Mouse (Mus musculus) retina, adult 2 months (tissue): ENCODE measurements at regions not wholly inside any gene's neighbourhood (a gene's known extent, or its start where the extent isn't known, plus 50 kb on each side); places are given as distances from the start of the nearest gene placed in this dataset.

Experiments
- DNase-seq: peaks from one replicate; pipeline ENCODE4 v3.0.0-alpha.2; 2012; ENCODE audit warnings: low read depth, low spot score

DNA sequence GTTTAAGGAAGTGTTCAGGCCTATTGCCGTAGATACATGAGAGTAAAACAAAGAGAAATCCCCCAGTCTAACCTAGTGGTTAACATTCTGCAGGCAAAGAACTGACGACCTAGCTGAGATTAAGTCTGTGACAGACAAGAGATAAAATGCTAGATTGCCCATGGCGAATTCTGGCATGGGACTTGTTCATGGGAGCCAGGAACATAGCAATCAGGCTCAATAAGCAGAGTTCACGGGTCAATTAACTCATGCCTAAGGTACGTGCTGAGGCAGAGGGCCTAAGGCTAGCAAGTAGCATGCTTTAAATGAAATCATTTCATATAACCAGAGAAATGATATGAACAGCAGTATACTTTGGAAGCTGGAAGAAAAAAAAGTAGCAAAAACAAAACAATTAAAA lies 1119.2 kb upstream of the Adgrl2 start:
- no peak for DNase-seq

DNA sequence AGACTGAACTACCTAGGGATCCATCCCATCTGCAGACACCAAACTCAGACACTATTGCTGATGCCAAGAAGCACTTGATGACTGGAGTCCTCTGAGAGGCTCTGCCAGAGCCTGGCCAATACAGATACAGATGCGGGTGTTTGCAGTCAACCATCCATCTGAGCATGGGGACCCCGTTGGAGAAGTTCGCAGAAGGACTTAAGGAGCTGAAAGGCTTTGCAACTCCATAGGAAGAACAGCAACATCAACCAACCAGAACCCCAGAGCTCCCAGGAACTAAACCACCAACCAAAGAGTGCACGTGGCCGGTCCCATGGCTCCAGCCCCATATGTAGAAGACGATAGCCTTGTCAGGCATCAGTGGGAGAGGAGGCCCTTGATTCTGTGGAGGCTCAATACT lies 1121.9 kb upstream of the Adgrl2 start:
- no peak for DNase-seq

DNA sequence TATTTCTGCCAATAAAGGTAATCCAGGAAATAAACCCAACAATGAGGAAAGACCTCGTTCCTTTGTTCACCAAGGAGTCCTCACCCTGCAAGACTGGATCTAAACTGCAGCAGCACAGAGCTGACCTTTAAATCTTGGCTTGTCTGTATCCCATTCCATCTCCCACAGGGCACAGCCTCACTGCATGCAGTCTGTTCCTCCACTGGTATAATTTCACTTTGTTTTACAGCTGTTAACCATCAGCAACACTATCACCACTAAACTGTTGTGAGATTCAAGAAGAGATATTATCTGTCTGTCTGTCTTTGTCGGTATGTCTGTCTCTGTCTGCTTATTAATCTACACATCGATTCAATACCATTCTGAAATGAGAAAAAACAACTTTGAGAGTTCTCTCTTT lies 1129.5 kb upstream of the Adgrl2 start:
- DNase-seq, result no peak

DNA sequence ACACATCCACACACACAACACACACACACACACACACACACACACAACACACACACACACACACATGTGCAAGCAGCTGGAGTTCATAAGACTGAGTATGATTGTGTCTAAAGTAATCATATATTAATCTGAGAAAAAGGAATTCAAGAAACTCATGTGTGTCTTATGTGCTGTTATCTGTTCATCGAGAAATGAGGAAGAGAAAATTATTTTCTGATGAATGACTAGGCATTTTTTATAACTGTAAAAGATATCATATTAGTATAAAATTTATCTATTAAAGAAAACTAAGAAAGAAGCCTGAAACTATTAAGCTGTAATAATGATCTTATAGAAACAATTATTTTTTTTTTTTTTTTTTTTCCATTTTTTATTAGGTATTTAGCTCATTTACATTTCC lies 1156.3 kb upstream of the Adgrl2 start:
- DNase-seq, result no peak

DNA sequence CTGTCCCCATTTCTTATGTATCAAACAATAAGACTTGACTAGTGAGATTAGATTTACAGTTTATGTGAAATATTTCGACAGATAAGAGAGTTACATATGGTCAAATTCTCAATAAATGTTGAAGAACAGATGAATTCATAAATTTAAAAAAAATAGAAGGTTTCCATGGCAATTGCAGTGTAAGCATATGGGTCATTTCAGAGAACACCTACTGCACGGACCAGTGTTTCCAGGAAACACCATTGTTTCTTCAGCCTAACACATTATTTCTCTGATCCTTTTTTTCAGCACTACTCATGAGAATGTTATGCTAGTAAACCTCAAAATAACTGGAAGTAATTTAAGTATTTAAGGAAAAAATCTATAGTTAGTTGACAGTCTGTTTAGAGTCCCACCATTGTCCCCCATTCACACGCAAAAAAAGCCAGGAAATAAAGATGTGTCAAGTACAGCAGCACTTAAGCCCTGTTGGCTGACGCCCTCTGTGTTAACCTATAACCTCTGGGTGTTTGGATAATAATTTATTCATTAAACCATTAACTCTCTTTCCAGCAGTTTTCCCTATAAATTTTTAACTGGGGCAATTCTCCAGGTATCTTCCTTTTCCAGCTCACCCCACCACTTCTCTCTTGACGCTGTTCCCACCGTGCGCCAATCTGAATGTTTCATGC lies 1160.9 kb upstream of the Adgrl2 start:
- DNase-seq, result no peak

DNA sequence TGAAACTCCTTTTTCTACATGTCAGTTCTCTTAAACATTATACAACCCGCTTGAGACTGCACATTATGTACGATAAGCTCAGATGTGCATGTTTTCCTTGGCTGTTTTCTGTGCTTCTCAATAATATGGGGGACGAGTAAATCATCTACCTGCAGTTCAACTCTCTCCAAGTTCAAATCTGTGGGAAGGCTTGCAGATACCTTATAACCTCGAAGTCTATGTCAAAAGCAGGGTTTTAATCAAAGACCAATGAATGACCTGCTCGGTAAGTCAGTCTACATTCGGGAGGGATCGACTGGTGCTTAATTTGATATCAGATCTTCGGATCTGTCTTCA lies 1161.4 kb upstream of the Adgrl2 start:
- no peak for DNase-seq

DNA sequence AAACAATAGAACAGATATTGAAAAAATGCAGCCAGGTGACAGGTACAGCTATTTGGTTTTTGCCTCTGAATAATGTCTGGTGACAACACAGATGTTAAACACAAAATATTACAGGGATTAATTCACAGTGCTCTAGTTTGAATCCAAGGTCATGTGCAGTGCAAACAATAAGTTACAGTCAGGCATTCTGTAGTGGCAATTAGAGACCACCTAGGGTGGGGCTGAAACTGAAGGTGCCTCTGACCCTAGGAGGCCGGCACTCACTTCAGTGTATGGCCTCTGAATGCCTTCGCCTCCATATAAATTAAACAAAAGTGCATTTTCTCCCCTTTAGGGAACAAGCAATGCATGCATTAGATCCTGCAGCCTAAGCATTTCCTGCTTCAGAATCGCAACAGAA lies 1162.5 kb upstream of the Adgrl2 start:
- DNase-seq, result no peak

DNA sequence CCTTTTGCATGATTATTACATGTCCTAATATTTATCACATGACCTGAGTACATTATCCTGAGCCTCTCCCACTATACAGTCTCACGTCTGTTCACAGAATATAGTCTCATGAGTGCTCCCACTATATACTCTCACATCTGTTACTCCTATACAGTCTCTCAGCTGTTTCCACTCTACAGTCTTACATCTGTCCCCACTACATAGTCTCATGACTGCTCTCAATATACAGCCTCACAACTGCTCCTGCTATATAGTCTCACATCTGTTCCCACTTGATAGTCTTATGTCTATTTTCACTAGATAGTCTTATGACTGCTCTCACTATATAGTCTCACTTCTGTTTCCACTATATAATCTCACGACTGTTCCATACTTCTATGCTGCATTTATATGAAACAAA lies 1195.5 kb upstream of the Adgrl2 start:
- no peak for DNase-seq

DNA sequence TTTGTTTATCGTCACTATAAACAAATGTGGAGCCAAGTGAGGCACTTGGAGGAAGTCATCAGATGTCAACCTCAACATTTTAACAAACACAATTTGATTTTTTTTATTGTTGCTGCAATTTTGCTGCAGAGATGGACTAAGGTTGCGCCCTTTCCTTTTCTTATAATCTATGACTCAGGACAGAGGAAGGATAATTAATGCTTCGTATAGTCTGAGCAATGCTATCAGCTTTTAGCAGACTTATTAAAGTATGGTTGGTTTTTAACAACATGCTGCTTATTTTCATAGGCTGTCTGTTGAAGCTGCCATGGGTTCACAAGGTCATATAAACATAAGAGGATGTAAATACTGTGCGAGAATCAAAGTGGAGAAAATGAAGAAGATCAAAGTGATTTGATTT lies 1202.8 kb upstream of the Adgrl2 start:
- no peak for DNase-seq

DNA sequence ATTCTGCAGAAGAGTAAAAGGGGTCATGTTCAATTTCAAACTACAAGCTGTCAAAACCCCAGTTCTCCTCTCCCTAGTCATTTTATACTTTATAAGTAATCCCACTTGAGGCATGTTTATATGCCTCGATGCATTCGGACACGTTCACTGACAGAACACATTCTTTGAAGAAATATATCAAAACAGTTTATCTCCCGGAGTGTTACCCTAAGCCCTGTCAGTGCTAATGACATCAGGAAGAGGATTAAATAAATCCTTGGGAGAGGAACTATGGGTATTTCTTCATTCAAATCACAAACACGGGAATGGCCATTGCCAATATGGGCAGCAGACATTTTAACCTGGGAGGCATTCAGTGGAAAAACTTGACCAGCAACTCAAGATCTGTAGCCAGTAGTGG lies 1208.1 kb upstream of the Adgrl2 start:
- DNase-seq, result no peak

DNA sequence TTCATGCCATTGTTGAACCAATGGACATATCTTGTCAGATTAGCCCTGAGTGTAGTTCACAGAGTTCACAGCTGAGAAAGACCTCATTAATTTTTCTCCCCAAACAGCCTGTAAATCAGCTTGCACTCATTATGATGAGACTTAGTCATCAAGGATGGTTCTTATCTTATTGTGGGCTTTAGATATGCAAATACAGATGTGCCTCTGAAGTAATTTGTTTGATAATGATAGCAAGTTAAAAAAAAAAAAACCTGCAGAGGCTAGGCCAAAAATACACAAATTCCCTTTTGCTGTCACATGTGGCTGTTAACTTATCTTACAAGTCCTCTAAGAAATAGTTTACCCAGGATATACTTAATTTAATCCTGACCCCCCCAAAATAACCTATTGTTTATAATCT lies 1215.5 kb upstream of the Adgrl2 start:
- no peak for DNase-seq

DNA sequence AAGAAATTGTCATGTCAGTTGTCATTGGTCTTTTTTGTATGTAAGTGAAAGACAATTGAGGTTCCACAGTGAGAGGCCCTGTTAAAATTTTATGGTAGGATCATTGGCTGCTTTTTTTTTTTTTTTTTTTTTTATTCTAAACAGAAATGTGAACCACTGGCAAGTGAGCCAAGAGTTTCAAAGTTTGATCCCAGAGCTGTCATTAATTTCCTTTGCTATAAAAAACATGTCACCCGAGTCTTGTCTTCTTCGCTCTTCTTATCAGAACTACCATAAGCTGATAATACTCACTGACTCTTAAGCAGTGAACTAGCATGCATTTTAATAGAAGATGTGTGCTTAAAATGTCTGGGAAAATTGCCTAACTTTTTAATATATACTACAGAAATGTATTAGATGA lies 1204.4 kb upstream of the Adgrl4 start:
- DNase-seq, result no peak

DNA sequence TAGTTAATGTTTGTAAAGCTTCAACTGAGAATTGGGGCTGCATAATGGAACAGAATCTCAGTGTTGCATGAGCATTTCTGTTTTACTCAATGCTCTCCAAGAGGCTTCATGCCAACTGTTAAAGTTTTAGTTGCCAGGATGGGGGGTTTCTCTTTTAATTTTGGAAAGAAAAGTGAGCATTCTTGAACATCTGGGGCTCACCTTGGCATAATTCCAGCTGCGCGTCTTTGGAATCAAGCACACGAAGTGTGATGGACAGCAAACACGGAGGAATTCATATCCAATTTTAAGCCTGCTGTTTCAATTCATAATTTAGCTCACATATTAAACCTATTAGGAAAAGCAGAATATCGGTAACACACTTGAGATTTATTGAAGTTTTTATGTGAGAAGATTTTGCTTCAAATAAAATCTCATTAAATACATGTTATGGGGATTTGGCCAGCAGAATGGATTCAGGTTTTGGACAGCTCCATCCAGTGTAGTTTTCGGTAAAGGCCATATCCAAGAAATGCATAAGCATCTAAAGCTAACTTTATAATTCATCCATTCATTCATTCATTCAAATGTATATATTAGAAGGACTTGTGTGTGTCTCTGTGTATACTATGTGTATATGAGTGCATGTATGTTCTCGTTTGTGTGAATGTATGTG lies 1200.6 kb upstream of the Adgrl4 start:
- DNase-seq, result no peak

DNA sequence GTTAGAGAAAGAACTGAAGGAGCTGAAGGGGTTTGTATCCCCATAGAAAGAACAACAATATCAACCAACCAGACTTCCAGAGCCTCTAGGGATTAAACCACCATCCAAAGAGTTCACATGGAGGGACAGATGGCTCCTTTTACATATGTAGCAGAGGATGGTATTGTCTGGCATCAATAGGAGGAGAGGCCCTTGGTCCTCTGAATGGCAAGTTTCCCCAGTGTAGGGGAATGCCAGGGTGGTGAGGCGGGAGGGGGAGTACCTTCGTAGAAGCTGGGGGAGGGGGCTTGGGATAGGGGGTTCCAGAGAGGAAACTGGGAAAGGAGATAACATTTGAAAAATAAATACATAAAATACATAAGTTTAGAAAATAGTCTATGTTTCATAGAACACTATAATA lies 1162.6 kb upstream of the Adgrl4 start:
- DNase-seq, result no peak

DNA sequence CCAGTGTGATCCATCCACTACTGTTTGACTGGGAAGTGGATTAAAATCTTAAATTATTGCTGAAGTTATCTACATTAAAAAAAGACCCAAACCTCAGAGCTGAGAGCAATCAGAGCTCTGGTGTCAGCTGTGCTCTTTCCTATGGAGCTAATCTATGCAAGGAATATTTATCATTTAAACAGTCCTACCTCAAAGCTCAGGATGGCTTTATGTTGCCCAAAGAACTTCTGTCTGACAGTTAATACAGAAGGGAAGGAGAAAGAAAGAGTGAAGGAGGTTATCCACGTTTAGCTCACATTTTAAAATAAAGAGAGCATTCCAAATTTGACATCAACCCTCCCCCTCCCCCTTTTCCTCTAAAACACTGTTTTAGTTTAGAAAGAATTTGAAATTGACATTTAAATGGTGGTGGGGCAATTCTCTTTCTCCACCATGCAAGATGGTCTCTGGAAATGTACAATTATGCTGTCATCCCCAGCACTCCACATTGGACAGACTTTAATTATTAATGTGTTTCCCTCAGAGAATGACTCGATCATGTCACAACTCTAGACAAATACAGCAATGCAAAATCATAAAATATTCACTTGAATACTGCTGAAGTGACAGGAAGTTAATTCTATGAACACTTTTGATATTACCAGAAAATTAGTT lies 1141.5 kb upstream of the Adgrl4 start:
- no peak for DNase-seq

DNA sequence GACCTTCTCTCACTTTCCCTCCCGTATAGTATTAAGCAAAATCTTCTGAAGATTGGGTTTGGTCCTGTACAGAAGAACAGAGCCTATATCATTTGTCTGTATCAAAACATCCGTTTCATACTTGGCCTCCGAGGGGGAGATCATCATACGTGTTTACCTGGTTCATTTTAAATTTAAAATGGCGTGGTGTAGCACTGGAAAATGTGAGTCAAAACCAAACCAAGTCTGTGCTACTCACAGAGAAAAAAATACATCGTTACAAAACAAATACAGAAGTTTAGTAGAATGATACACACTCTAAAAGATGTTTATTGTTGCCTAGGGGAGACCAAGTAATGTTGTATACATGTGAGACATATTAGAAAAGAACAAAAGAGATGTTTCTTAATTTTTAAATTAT lies 1108.9 kb upstream of the Adgrl4 start:
- DNase-seq, result no peak

DNA sequence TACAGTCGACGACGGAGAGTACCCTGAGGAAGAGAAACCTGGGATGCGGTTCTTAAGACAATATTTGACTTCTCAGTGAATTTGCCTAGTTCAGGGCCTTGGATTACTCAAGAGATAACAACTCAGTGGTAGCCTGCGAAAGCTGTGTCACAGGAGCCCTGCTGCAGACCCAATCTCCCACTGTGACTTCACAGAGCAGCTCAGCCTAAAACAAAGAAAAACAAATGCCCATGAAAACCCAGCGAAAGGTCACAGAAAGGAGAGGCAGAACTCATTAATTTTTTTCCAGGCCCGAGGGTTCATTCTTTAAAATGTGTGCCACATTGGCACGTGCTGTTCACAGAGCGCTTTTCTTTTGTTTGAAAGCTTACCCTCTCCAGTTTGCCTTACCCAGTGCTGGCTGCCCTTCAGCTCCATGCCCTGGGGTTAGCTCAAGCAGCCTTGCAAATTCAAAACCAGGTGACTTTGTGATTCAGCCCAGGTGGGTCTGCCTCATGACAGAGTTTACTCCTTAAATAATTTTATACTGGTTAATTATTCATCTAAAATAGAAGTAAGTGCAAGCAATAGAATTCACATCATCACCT lies 1085.5 kb upstream of the Adgrl4 start:
- no peak for DNase-seq

DNA sequence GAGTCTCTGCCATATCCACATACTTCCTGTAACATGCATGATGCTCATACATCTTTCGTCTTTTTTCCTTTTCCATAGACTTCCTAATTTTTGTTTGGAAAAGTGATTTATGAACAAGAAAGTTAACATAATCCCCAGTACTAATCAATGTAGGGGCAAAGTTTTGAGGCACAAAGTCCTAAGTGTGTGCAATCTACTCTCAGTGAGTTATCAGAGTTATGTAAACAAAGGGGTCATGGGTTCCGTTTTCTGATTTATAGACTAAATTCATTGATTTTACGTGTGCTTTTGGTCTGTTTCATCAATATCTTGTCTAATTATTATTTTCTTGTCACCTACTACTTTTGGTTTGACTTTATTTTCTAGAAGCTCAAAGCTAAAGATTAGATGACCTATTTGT lies 1071.9 kb upstream of the Adgrl4 start:
- DNase-seq, result no peak

DNA sequence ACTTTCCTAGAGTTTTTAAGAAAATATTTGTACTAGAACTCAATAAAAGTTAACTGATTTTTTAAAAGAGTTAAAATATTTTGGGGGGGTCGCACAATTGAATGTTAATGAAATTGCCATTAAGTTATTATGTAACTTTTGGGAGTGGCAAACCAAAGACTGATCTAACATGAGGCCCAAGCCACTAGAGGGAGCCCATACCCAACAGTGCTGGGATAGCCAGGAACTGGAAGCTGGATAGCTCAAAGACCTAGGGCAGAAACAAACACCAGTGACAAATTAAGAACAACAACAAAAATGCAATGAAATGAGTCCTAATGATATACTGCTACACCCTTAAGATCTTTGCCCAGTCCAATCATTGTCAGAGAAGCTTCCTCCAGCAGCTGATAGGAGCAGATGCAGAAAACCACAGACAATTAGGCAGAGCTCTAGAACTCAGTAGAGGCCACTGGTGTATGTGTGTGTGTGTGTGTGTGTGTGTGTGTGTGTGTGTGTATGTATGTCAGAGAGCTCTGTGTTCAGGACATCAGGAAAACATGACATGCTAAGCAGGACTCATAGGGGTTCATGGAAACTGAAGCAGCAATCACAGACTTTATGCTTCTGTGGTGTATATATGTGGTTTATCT lies 1052.6 kb upstream of the Adgrl4 start:
- peak; percentile 3 for DNase-seq

DNA sequence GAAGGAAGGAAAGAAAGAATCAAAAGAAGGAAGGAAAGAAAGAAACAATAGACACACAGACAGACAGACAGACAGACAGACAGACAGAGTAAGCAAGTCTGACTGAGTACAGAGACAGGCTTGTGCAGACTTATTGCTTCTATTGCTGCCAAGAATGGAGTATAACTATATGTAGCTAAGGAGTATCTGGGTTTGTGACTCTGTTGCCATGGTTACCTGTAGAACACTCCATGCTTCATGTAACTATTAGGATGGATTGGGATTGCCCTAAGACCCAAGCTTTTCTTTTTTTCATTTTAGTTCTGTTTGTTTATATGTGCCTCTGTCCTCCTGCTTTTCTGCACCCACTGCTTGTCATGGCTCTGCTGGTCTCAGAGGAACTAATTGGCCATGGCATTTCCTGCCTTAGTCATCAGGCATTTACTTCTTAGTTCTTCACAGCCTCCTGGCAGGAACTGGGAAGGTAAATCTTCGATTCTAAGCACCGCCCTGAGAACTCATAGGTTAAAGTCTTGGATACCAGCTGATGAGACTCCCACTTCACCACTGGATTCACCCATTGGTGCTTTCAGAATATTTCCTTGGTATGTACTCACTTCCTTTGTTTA lies 1035.9 kb upstream of the Adgrl4 start:
- no peak for DNase-seq

DNA sequence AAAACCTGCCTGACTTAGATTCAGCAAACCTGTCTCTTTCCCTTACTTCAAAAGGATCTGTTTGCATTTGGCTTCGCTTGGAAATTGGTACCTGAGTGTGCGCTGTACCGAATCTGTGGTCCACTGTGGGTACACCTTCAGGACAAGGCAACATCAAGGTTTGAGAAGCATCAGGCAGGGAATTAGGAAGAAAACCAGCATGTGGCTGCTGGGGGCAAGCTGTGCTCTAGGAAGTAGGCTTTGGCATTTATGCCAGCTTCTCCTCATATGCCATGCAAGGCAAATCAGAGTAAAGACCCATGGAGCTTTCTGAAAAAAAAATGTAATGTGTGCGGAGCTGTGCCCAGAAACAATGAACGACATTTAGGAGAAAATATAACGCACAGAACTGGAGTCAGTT lies 1031.6 kb upstream of the Adgrl4 start:
- no peak for DNase-seq

DNA sequence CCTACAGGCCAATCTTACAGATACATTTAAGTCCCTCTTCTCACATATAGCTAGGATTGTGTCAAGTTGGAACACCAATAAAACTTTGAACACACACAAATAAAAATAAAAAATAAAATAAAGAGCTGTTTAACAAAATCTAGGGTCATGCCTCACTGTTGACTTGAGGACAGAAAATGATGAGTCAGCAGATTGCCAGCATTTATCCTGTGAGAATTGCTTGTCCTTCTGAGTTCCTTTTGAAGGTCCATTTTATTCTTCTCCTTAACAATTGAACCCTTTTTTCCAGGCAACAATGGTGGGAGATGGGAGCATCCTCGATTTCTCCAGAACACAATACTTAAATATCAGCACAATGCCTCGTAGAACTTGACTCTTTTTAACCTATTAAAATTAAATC lies 1022.4 kb upstream of the Adgrl4 start:
- DNase-seq, result no peak
